Mouse (Mus musculus): ENCODE results near the gene Gadd45gip1.
A peak's percentile ranks its signal among the peaks of the same experiment; 100 is the strongest.

Gadd45gip1 gene

DNA sequence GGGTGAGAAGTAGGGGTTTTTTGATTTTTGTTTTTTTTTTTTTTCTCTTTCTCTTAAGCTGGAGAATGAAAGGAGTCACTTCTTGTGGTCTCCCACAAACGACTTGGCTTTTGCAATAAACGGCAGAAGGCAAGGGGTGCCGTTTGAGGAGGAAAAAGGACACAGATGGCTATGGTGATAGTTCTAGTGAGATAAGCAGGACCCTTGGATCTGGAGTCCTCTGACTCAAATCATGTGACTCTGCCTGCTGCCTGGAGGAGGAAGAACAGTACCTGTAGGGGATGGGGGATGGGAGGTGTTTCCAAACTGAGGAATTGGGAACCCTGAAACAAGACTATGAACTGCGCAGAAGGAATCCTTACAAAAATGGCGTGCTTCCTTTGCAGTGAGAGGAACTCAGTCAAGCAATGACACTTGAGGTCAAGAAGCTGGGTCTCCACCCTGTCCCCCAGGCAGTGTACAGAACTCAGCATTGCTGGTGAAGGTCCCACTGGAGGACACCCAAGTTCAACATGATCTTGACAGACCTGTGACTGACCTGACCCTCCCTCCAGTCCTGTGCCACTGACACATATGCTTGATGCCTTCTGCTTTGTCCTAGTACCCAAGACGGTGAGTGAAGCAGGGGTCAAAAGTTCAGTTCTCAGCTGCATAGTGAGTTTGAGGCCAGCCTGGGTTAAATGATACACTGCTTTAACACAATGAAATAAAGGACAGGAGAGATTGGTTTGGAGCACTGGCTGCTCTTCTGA, 16.5 kb downstream of the Gadd45gip1 start:
- DNase-seq (ENCODE audit: low spot score): no peak

- DNase-seq (ENCODE audit: low spot score): no peak
Observed at GRCm38 (mm10) chr8:84856434-84856833, 25.1 kb downstream of the Gadd45gip1 start.

DNA sequence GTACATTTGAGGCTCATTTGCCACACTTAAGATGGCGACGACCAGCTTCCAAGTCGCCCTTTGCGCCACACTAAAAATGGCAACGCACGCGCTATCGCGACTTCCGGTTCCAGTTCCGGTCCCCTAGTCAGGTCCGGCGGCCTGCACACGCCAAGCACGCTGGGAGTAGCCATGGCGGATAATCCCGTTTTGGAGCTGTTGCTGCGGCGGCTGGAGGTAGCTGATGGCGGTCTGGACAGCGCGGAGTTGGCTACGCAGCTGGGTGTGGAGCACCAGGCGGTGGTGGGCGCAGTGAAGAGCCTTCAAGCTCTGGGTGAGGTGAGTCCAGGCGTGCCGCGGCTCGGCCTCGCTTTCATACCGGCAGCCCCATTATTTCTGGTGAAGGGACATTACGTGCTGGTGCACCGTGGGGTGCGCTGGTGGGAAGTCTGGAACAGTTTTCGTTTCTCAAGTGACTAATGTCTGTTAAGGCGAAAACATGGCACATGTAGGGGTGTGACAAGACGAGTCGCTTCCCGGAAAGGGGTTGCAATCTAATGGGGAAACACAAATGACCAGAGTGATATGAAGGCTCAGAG, 25.6 kb downstream of the Gadd45gip1 start, which contains the start of gene Farsa:
TSS of gene Farsa (plus strand) at position 126 of the 578 bp plus-strand sequence.
- peak; percentile 97 for DNase-seq (ENCODE audit: low spot score)

DNA sequence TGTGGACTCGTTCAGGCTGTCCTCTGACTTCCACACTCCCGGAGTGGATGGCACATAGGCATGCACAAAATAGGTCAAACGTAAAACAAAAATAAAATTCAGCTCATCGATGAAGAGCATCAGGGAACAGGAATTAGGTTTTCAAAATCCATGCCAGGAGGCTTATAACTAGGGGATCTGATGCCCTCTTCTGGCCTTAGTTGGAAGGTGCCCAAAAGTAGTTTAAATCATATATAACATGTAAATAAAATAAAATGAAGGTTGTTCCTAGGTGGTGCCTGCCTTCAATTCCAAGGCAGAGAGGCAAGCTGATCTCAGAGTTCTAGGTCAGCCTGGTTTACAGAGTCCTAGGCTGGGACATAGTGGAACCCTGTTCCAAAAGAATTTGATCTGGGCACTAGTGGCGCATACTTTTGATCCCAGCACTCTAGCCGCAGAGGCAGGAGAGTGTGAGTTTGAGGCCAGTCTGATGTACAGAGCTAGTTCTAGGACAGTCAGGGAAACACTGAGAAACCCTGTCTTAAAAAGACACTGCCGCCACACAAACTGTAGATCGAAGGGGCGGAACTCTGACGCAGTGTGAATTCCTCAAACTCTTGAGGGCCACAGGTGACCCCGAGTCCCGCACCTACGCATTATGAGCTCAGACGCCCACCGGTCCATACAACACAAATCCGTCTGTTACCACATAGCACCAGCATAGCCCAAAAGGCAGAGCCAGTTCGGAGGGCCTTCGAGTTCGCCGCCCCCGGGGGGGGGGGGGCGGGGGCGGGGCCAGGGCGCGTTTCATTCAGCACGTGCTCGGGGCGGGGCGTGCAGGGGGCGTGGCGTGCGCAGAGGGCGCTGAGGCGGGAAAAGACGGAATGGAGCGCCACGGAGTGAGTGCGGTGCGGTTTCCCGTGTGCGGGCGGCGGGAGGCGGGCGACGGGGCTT, 40.3 kb downstream of the Gadd45gip1 start, which contains the start of gene Syce2:
TSS of gene Syce2 (plus strand) at position 736 of the 933 bp plus-strand sequence.
- peak; percentile 63 for DNase-seq (ENCODE audit: low spot score)

DNA sequence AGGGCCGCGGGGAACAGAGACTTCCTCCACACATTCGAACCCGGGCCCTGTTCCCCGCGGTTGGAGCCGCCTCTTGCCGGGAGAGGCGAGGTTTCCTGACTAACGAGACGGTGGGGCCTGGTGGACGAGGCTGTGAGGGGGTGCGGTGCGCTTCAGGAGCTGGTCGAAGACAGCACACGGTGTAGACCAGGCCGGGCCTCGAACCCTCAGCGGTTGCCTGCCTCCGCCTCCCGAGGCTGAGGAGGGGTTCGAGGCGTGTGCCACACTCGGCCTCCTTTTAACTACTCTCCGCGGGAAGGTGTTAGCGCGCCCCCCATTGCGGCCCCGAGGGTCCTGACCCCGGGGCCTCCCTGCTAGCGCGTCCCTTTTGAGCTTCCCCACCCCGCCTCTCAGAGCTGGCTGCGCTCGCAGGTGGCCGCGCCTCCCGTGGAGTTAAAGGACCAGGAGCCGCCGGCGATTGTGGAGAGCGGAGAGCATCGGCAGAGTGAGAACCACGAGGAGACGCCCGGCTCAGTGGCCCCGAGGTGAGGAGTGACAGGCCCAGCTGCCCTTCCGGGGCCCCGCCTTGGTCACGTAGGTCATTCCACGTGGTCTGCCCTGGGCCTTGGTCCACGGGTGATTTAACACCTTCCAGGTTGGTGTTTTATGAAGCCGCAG, 41.1 kb downstream of the Gadd45gip1 start:
- DNase-seq (ENCODE audit: low spot score): peak; percentile 37

DNA sequence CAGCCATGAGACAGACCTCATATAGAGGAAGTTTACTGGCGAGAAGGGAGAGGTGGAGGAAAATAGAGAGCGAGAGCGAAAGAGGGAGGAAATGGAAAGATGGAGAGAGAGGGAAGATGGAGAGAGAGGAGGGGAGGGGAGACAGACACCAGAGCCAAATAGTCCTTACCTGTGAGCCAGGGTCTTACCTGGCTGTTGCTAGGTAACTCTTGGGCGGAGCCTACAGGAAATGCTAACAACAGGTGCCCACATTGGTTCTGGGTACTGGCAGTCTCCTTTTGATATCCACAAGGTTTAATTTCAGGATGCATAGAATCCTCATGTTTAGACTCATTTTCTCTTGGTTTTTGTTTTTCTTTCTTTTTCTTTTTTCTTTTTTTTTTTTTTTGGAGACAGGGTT, 41.7 kb downstream of the Gadd45gip1 start:
- no peak for DNase-seq (ENCODE audit: low spot score)

DNA sequence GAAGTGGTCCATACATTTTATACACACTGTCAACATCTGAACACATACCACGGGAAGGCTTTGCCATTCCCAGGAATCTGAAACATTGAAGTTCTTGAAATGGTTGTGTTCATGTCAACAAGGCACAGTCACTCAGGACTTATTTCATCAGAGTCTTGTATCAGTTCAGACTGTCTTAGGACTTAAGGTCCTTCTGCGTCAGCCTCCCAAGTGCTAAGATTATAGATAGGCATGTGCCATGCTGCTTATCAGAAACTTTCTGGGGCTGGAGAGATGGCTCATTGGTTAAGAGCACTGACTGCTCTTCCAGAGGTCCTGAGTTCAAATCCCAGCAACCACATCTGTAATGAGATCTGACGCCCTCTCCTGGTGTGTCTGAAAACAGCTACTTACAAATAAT, 43.0 kb downstream of the Gadd45gip1 start:
- DNase-seq (ENCODE audit: low spot score): no peak

GRCm38 (mm10) chr8:84877297-84878035, 46.1 kb downstream of the Gadd45gip1 start:
- no peak for DNase-seq (ENCODE audit: low spot score)

DNA sequence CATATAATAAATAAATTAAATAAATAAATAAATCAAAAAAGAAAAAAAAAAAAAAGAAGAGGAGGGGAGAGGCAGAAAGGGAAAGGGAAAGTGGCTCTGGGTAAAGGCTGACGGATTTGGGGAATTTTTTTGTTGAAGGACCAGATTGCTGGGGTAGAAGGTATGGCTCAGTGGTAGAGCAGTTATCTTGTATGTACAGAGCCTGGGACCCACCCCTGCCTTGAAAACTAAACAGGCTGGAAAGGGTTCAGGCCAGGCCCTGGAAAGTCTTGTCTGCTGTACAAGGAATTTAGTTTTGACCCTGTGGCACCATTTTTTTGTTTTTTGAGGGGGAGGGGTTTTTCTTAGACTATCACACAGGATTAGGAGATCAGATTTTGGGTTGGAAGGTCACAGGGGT, 47.6 kb downstream of the Gadd45gip1 start:
- no peak for DNase-seq (ENCODE audit: low spot score)

GRCm38 (mm10) chr8:84884728-84885127, 53.4 kb downstream of the Gadd45gip1 start:
- DNase-seq (ENCODE audit: low spot score): no peak
